Mouse (Mus musculus): ENCODE measurements around the gene Hat1.

- TF ChIP-seq EP300 (optimal IDR thresholded peaks at IDR 0.05) = no peak
- no peak for TF ChIP-seq CTCF (IDR thresholded peaks at IDR 0.05; ENCODE audit: low read depth)
These were observed 48.6 kb upstream of the Hat1 start for GRCm38 (mm10) chr2:71340126-71340525.
